ENCODE assay signal across 13 mouse cellular contexts in genomic region chr13:55898999-55899398, GRCm38 (mm10).
DNase-seq lines count a peak whose midpoint lies in the region; ATAC-seq and TF ChIP-seq lines count a peak whose summit lies in the region.
"Had no signal": no experiment of that assay in that cellular context is flagged by ENCODE, and none has a peak within 500 bp of the region (broad histone marks: within the 10 kb centered on the region; RNA-seq: fewer than 3 reads in every experiment).

No protein-coding gene starts in this region.

- no peak for ATAC-seq in forebrain, embryonic 12.5 days (ENCODE audit: low FRiP score)
- no peak for ATAC-seq in stomach, embryonic 14.5 days (ENCODE audit: insufficient number of reproducible peaks, insufficient read depth, low FRiP score, low read depth)
- ATAC-seq: CD4-positive, CD25-positive, alpha-beta regulatory T cell, adult 4 months; Patski had no signal

- peak; percentile 20 to 23 for DNase-seq in kidney, postnatal 4 days
- no peak for DNase-seq in kidney, postnatal 36 days
- peak; percentile 57 for DNase-seq in brain, embryonic 14.5 days (ENCODE audit: low read depth)
- DNase-seq in thymus, postnatal 4 days = no peak
- DNase-seq in urinary bladder, postnatal 10 days (ENCODE audit: low spot score) = no peak
- DNase-seq: cerebellum, postnatal 25 days; lung, adult 18-20 months; spleen, adult 18-20 months; thymus, adult 2 months had no signal

- H3K27ac ChIP-seq in forebrain, embryonic 12.5 days = 0 out of 2 replicates have a peak overlapping the region, but pooled peaks have one; percentile 19
- peak overlapping the region; percentile 74; the same call in 1 of the 2 replicates for H3K27ac ChIP-seq in stomach, embryonic 14.5 days (ENCODE audit: low read length)

- H3K36me3 ChIP-seq in forebrain, embryonic 12.5 days (replicated peaks) = no peaks in the 10 kb centered on the region
- H3K36me3 ChIP-seq in stomach, embryonic 14.5 days (ENCODE audit: control insufficient read depth, insufficient read depth, low read length) = no peaks in the 10 kb centered on the region

- H3K4me1 ChIP-seq in forebrain, embryonic 12.5 days = peaks cover 23% of the 10 kb centered on the region
- H3K4me1 ChIP-seq in stomach, embryonic 14.5 days (ENCODE audit: control insufficient read depth, insufficient read depth, low read length) = peaks cover 33% of the 10 kb centered on the region

- H3K9ac ChIP-seq in forebrain, embryonic 12.5 days = no peak overlapping the region
- H3K9ac ChIP-seq in stomach, embryonic 14.5 days (replicated peaks; ENCODE audit: low read depth, low read length) = no peak overlapping the region

- H3K9me3 ChIP-seq in forebrain, embryonic 12.5 days = no peaks in the 10 kb centered on the region
- no peaks in the 10 kb centered on the region for H3K9me3 ChIP-seq in stomach, embryonic 14.5 days (ENCODE audit: control insufficient read depth, low read depth, low read length)

- H3K27me3 ChIP-seq in forebrain, embryonic 12.5 days = 0 out of 2 replicates have a peak, but pooled peaks cover 8% of the 10 kb centered on the region
- no peaks in the 10 kb centered on the region for H3K27me3 ChIP-seq in stomach, embryonic 14.5 days (ENCODE audit: control insufficient read depth, insufficient read depth, low read length)
- H3K27me3 ChIP-seq: Patski had no signal

- 22% methylated on average over 8 of the region's 8 CpGs for WGBS in forebrain, embryonic 12.5 days
- WGBS in stomach, embryonic 14.5 days = 34% methylated on average over 8 of the region's 8 CpGs

- no peak overlapping the region for H3K4me2 ChIP-seq in forebrain, embryonic 12.5 days
- H3K4me2 ChIP-seq in stomach, embryonic 14.5 days (replicated peaks; ENCODE audit: low read depth, low read length) = no peak overlapping the region

- TF ChIP-seq CTCF in brain, embryonic 14.5 days (IDR thresholded peaks at IDR 0.05; ENCODE audit: borderline replicate concordance, extremely low read depth, insufficient read depth, insufficient read length) = no peak

- no peak for TF ChIP-seq POLR2A in brain, embryonic 14.5 days (IDR thresholded peaks at IDR 0.05; ENCODE audit: borderline replicate concordance, extremely low read depth, insufficient read depth, insufficient read length, poor library complexity, severe bottlenecking)

- no peak overlapping the region for H3K4me3 ChIP-seq in forebrain, embryonic 12.5 days (replicated peaks)
- H3K4me3 ChIP-seq in stomach, embryonic 14.5 days (ENCODE audit: low read depth, low read length) = no peak overlapping the region

Comparison
In these comparisons a context has a peak if more than half of its experiments do, and no peak if none do; other contexts are left out.
1. DNase-seq: peak in kidney, postnatal 4 days (2 of 2) and brain, embryonic 14.5 days (single experiment); none in kidney, postnatal 36 days (0 of 2), thymus, postnatal 4 days (single experiment) and urinary bladder, postnatal 10 days (single experiment).